In genomic region chr4:140187404-140188145, GRCm38 (mm10) we compare ENCODE assay signal across 11 mouse cellular contexts. TPM values are rescaled to one million over a fixed set of nuclear protein-coding genes. Genes with fewer than 3 reads are reported as not detected.
DNase-seq lines count a peak whose midpoint lies in the region; ATAC-seq and TF ChIP-seq lines count a peak whose summit lies in the region.
"Had no signal": no experiment of that assay in that cellular context is flagged by ENCODE, and none has a peak within 500 bp of the region (broad histone marks: within the 10 kb centered on the region; RNA-seq: fewer than 3 reads in every experiment).

No protein-coding gene starts in this region.

- ATAC-seq in heart, embryonic 11.5 days (replicated peaks; ENCODE audit: insufficient number of reproducible peaks, low FRiP score, low TSS enrichment) = no peak; the same call in 1 of the 2 replicates
- ATAC-seq in forebrain, embryonic 14.5 days = peak; percentile 76
- peak; percentile 74 for ATAC-seq in liver, embryonic 12.5 days

- peaks cover 4% of the 10 kb centered on the region; the same call in 1 of the 2 replicates for H3K4me1 ChIP-seq in heart, embryonic 11.5 days (ENCODE audit: control insufficient read depth, insufficient read depth, low read length)
- peaks cover 15% of the 10 kb centered on the region for H3K4me1 ChIP-seq in forebrain, embryonic 14.5 days (ENCODE audit: control insufficient read depth, insufficient read depth, low read length)
- peaks cover 38% of the 10 kb centered on the region for H3K4me1 ChIP-seq in liver, embryonic 12.5 days
- no peaks in the 10 kb centered on the region for H3K4me1 ChIP-seq in lung, adult 2 months (ENCODE audit: control insufficient read depth, insufficient read depth, low read length)
- H3K4me1 ChIP-seq: megakaryocyte, embryonic 14.5 days had no signal

- no peaks in the 10 kb centered on the region for H3K36me3 ChIP-seq in heart, embryonic 11.5 days (ENCODE audit: control insufficient read depth, insufficient read depth, low read length)
- no peaks in the 10 kb centered on the region for H3K36me3 ChIP-seq in forebrain, embryonic 14.5 days (ENCODE audit: control insufficient read depth, insufficient read depth, low read length)
- no peaks in the 10 kb centered on the region for H3K36me3 ChIP-seq in liver, embryonic 12.5 days

- no peak for TF ChIP-seq CTCF in lung, adult 2 months (IDR thresholded peaks at IDR 0.05; ENCODE audit: insufficient read depth, low read length)

- DNase-seq in heart, adult 9 months (ENCODE audit: low spot score in 2 of 2) = no peak
- peak; percentile 74 for DNase-seq in forebrain, embryonic 14.5 days (ENCODE audit: low spot score)
- DNase-seq in retina, postnatal 1 day = peak; percentile 83
- no peak for DNase-seq in B cell, adult 2 months
- DNase-seq in embryo, embryonic 10 days (ENCODE audit: low spot score) = no peak
- DNase-seq in lung, adult 2 months = no peak
- DNase-seq: adrenal gland, adult 2 months had no signal

- H3K4me2 ChIP-seq in heart, embryonic 11.5 days = peak overlapping the region; percentile 25
- no peak overlapping the region for H3K4me2 ChIP-seq in forebrain, embryonic 14.5 days (ENCODE audit: low read length)
- peak overlapping the region; percentile 45 for H3K4me2 ChIP-seq in liver, embryonic 12.5 days

- no peak overlapping the region for H3K9ac ChIP-seq in heart, embryonic 11.5 days (ENCODE audit: low read depth, low read length)
- H3K9ac ChIP-seq in forebrain, embryonic 14.5 days (ENCODE audit: low read length) = 0 out of 2 replicates have a peak overlapping the region, but pooled peaks have one; percentile 13
- H3K9ac ChIP-seq in liver, embryonic 12.5 days = no peak overlapping the region

- H3K4me3 ChIP-seq in heart, embryonic 11.5 days (ENCODE audit: low read depth, low read length) = no peak overlapping the region
- no peak overlapping the region for H3K4me3 ChIP-seq in forebrain, embryonic 14.5 days (ENCODE audit: low read depth, low read length)
- H3K4me3 ChIP-seq in liver, embryonic 12.5 days = 0 out of 2 replicates have a peak overlapping the region, but pooled peaks have one; percentile 2
- no peak overlapping the region for H3K4me3 ChIP-seq in lung, adult 2 months (replicated peaks; ENCODE audit: extremely low read depth, low read depth, low read length)
- H3K4me3 ChIP-seq: megakaryocyte, embryonic 14.5 days had no signal

- H3K27ac ChIP-seq in heart, embryonic 11.5 days (ENCODE audit: low read depth, low read length) = no peak overlapping the region
- H3K27ac ChIP-seq in forebrain, embryonic 14.5 days (ENCODE audit: low read depth, low read length) = peak overlapping the region; percentile 80
- no peak overlapping the region; the same call in 1 of the 2 replicates for H3K27ac ChIP-seq in liver, embryonic 12.5 days

- 65% methylated on average over 8 of the region's 8 CpGs for WGBS in heart, embryonic 11.5 days (ENCODE audit: insufficient replicate concordance)
- WGBS in forebrain, embryonic 14.5 days = 48% methylated on average over 8 of the region's 8 CpGs
- WGBS in liver, embryonic 12.5 days (ENCODE audit: insufficient replicate concordance) = 68% methylated on average over 8 of the region's 8 CpGs
- 77% methylated on average over 8 of the region's 8 CpGs for WGBS in lung, adult 2 months

- H3K27me3 ChIP-seq in heart, embryonic 11.5 days (ENCODE audit: control insufficient read depth, insufficient read depth, low read length) = peaks cover 9% of the 10 kb centered on the region
- H3K27me3 ChIP-seq in forebrain, embryonic 14.5 days (replicated peaks; ENCODE audit: control insufficient read depth, insufficient read depth, low read length) = no peaks in the 10 kb centered on the region
- H3K27me3 ChIP-seq in liver, embryonic 12.5 days (replicated peaks) = peaks cover 3% of the 10 kb centered on the region; the same call in 1 of the 2 replicates

- TF ChIP-seq POLR2A in lung, adult 2 months (IDR thresholded peaks at IDR 0.05; ENCODE audit: borderline replicate concordance, extremely low read depth, low read depth, low read length) = no peak

- H3K9me3 ChIP-seq in heart, embryonic 11.5 days (replicated peaks; ENCODE audit: control insufficient read depth, low read length) = no peaks in the 10 kb centered on the region
- H3K9me3 ChIP-seq in forebrain, embryonic 14.5 days (replicated peaks; ENCODE audit: control insufficient read depth, low read length) = no peaks in the 10 kb centered on the region
- no peaks in the 10 kb centered on the region for H3K9me3 ChIP-seq in liver, embryonic 12.5 days (replicated peaks)
- H3K9me3 ChIP-seq: megakaryocyte, embryonic 14.5 days had no signal

RNA-seq across cellular contexts. Expression of gene Igsf21, which starts 59.0 kb away (rescaled TPM):
- polyA plus RNA-seq in heart, embryonic 11.5 days (2014; fragmentation: Nextera tagmentation; extraction: Ambion mirVana) = 0.11 and 0.39 TPM in 2 replicates
- polyA plus RNA-seq in forebrain, embryonic 14.5 days (2014; fragmentation: Nextera tagmentation; extraction: Ambion mirVana) = 30.0 and 40.3 TPM in 2 replicates
- 0.08 and 0.10 TPM in 2 replicates for polyA plus RNA-seq in liver, embryonic 12.5 days (2016; fragmentation: Nextera tagmentation; extraction: Ambion mirVana)
- 0.17 and 0.26 TPM in 2 replicates for polyA plus RNA-seq in lung, adult 2 months (2012; rRNA removed)
- polyA plus RNA-seq: liver, adult 2 months had no signal

Comparison
In these comparisons a context has a peak if more than half of its experiments do, and no peak if none do; other contexts are left out.
1. DNase-seq: peak in forebrain, embryonic 14.5 days (single experiment) and retina, postnatal 1 day (single experiment); none in heart, adult 9 months (0 of 2), B cell, adult 2 months (0 of 2), embryo, embryonic 10 days (single experiment) and lung, adult 2 months (single experiment).
2. RNA of gene Igsf21, which starts 59.0 kb away (polyA plus RNA-seq): 30.0 to 40.3 TPM in forebrain, embryonic 14.5 days; 0.11 to 0.39 TPM in heart, embryonic 11.5 days, 0.17 to 0.26 TPM in lung, adult 2 months and 0.08 to 0.10 TPM in liver, embryonic 12.5 days; every median in the first group is over 10 times any median in the second.